Mouse (Mus musculus): ENCODE measurements around the gene Mettl21e. TPM values are rescaled to one million over a fixed set of nuclear protein-coding genes. Genes with fewer than 3 reads are reported as not detected.

The Mettl21e gene
- polyA plus RNA-seq, 1 experiment from 2014 or later, result not detected

DNA sequence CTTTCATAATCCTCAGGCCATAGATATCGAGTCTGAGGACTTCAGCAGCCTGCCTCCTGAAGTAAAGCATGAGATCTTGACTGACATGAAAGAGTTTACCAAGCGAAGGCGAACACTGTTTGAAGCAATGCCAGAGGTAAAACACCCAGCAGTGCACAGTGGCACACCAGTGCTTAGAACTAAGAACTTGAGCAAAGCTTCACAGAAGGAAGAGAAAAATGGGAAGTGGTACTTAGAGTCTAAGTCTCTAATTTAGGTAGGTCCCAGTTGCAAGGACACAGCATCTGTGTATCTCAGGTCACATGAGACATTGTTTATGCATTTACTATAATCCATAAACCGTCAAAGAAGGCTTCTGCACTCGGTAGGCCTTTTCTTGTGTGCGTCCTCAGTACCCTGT lies 56.9 kb downstream of the Mettl21e start:
- Histone ChIP-seq H3K9me3 (replicated peaks; ENCODE audit: control insufficient read depth, low read length) (no peaks in the 10 kb centered on the region), H3K9ac (ENCODE audit: low read length) (no peak overlapping the region), H3K27ac (ENCODE audit: low read depth, low read length) (no peak overlapping the region), H3K4me2 (ENCODE audit: low read length) (no peak overlapping the region), H3K36me3 (ENCODE audit: control insufficient read depth, insufficient read depth, low read length) (peaks cover 85% of the 10 kb centered on the region), H3K4me3 (ENCODE audit: low read depth, low read length) (no peak overlapping the region), H3K27me3 (replicated peaks; ENCODE audit: control insufficient read depth, insufficient read depth, low read length) (no peaks in the 10 kb centered on the region), H3K4me1 (ENCODE audit: control insufficient read depth, insufficient read depth, low read length) (no peaks in the 10 kb centered on the region)
- DNase-seq (ENCODE audit: low spot score) (no peak), ATAC-seq (no peak)
- 96% methylated on average over 6 of the region's 6 CpGs for WGBS

DNA sequence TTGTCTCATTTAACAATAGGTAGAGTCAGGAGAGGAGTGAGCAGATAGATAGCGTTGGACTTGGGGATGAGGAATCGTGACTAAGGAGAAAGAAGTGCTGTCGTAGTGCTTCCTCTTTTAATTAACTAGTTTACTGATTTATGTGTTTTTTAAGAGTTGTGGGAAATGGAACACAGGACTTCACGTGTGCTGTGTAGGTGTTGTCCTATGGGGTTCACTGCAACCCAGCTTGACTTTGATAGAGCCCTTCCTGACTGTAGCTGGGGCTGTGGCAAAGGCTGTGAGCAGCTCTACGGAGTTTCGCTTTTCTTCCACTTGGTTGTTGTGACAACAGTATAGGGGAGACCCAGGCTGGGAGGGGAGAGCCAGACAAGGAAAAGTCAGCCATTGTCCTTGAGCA lies 60.4 kb downstream of the Mettl21e start:
- no peaks in the 10 kb centered on the region for H3K9me3 ChIP-seq (replicated peaks; ENCODE audit: control insufficient read depth, low read length)
- no peaks in the 10 kb centered on the region for H3K27me3 ChIP-seq (replicated peaks; ENCODE audit: control insufficient read depth, insufficient read depth, low read length)
- no peak overlapping the region for H3K27ac ChIP-seq (ENCODE audit: low read depth, low read length)
- H3K36me3 ChIP-seq (ENCODE audit: control insufficient read depth, insufficient read depth, low read length), result peaks cover 56% of the 10 kb centered on the region
- no peak overlapping the region for H3K4me2 ChIP-seq (ENCODE audit: low read length)
- DNase-seq (ENCODE audit: low spot score) (no peak), ATAC-seq (no peak)
- H3K4me3 ChIP-seq (ENCODE audit: low read depth, low read length), result no peak overlapping the region
- H3K4me1 ChIP-seq (ENCODE audit: control insufficient read depth, insufficient read depth, low read length), result no peaks in the 10 kb centered on the region
- H3K9ac ChIP-seq (ENCODE audit: low read length), result no peak overlapping the region
- WGBS, result 97% methylated on average over 6 of the region's 6 CpGs

DNA sequence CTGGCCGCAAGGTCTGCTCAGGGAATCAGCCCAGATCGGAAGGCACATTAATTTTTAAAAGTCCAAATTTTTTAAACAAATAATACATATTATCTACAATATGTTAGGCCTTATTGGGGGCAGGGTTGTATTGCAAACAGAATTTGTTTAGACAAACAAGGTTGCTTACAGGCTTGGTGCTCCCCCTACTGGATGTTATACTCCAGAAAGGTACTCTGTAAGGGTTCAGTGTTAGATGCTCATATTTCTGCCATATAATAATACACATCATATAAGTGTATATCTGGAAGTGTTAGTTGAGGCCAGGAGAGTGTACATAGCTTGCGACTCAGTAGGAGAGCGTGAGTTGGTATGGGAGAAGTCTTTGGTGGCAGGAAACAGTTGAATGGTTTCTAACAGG lies 63.5 kb downstream of the Mettl21e start:
- Histone ChIP-seq H3K4me2 (ENCODE audit: low read length) (no peak overlapping the region), H3K9me3 (replicated peaks; ENCODE audit: control insufficient read depth, low read length) (no peaks in the 10 kb centered on the region; the same call in 1 of the 2 replicates), H3K4me1 (ENCODE audit: control insufficient read depth, insufficient read depth, low read length) (no peaks in the 10 kb centered on the region), H3K27ac (ENCODE audit: low read depth, low read length) (no peak overlapping the region), H3K4me3 (ENCODE audit: low read depth, low read length) (no peak overlapping the region), H3K27me3 (replicated peaks; ENCODE audit: control insufficient read depth, insufficient read depth, low read length) (no peaks in the 10 kb centered on the region), H3K36me3 (ENCODE audit: control insufficient read depth, insufficient read depth, low read length) (peaks cover 28% of the 10 kb centered on the region), H3K9ac (ENCODE audit: low read length) (no peak overlapping the region)
- DNase-seq (ENCODE audit: low spot score) (peak; percentile 42), ATAC-seq (no peak)
- WGBS, result 96% methylated on average over 4 of the region's 4 CpGs

Other genes with a start within 250 kb of the Mettl21e start
- 1.7 and 1.8 TPM in 2 replicates for gene Mettl21c, start 198.9 kb downstream of the Mettl21e start, polyA plus RNA-seq (2014; fragmentation: Nextera tagmentation; extraction: Ambion mirVana)
- gene Gm8251, start 157.0 kb downstream of the Mettl21e start, polyA plus RNA-seq (2014; fragmentation: Nextera tagmentation; extraction: Ambion mirVana), result 0.04 and 0.08 TPM in 2 replicates
- gene Tex30, start 116.5 kb downstream of the Mettl21e start, polyA plus RNA-seq (2014; fragmentation: Nextera tagmentation; extraction: Ambion mirVana), result 76.0 and 84.9 TPM in 2 replicates
- 34.4 and 39.2 TPM in 2 replicates for gene Kdelc1, start 100.2 kb downstream of the Mettl21e start, polyA plus RNA-seq (2014; fragmentation: Nextera tagmentation; extraction: Ambion mirVana)
- gene Bivm, start 100.0 kb downstream of the Mettl21e start, polyA plus RNA-seq (2014; fragmentation: Nextera tagmentation; extraction: Ambion mirVana), result 35.6 and 48.8 TPM in 2 replicates
- 32.5 and 35.6 TPM in 2 replicates for gene Ercc5, start 71.2 kb downstream of the Mettl21e start, polyA plus RNA-seq (2014; fragmentation: Nextera tagmentation; extraction: Ambion mirVana)

All from forebrain, embryonic 14.5 days (tissue).